Mouse (Mus musculus): Measurements from ENCODE around the gene Zbtb40.

DNA sequence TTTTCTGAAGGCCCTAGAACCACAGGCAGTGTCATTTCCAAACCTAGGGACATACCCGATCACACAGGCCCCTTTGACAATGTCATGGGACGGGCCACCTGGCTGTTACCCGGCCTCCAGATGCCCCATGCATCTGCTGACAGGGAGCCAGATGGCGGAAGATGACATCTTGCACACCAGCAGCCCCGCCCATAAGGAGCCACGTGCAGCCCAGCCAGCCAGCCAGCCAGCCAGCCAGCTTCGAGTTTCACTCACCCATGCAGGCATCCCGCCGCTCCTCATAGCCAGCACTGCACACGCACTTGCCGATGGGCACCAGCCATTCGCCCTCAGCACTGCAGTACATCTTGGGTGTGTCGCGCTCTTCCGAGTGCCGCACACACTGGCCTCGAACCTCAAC, 103.2 kb downstream of the Zbtb40 start:
- no peak for TF ChIP-seq CTCF (IDR thresholded peaks at IDR 0.05; ENCODE audit: low read depth, low read length)
- TF ChIP-seq POLR2A (IDR thresholded peaks at IDR 0.05; ENCODE audit: extremely low read depth, insufficient read depth, low read length) = no peak
